Mouse (Mus musculus): ENCODE measurements around the gene Fcgr1. TPM values are rescaled to one million over a fixed set of nuclear protein-coding genes. Genes with fewer than 3 reads are reported as not detected.
"Not testable (repeated sequence)": the region's sequence is repeated elsewhere in the genome, so short reads cannot be mapped to it uniquely, and the experiment has no call there.

Gene Fcgr1
- polyA plus RNA-seq (2012; fragmentation: generic; extraction: Trizol), result 0.05 TPM

DNA sequence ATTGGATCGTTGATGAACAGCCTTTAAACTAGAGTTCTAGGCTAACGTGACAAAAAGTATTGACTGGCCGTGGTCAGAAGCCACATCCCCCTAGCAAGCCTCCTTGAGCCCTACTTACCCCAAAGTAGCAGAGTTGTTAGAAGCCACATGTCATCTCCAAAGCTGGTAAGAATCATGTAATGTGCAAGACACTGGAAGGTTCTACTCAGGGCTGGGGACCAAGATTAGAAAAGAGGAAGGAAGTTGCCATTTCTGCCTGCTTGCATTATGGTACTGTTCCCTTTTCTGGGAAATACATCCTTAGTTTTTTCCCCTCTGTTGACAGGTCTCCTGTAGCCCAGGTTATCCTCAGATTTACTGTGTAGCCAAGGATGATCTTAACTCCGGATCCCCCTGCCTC lies at the start of gene Fcgr1:
Fcgr1 (minus strand) TSS at position 183 of the 400 bp plus-strand sequence.
- no peak for TF ChIP-seq E2F4 (IDR thresholded peaks at IDR 0.05; ENCODE audit: insufficient read depth)
- TF ChIP-seq USF1 (IDR thresholded peaks at IDR 0.05; ENCODE audit: low read depth), result no peak
- TF ChIP-seq REST (IDR thresholded peaks at IDR 0.05; ENCODE audit: insufficient read depth, insufficient read length), result no peak
- TF ChIP-seq POLR2A (IDR thresholded peaks at IDR 0.05; ENCODE audit: insufficient read length, low read depth), result no peak
- TF ChIP-seq TCF3 (IDR thresholded peaks at IDR 0.05; ENCODE audit: insufficient read length, low read depth), result no peak
- no peak for TF ChIP-seq POLR2AphosphoS2 (IDR thresholded peaks at IDR 0.05; ENCODE audit: insufficient read length, low read depth)
- TF ChIP-seq TCF12 (IDR thresholded peaks at IDR 0.05; ENCODE audit: insufficient read depth, poor library complexity, severe bottlenecking), result no peak
- no peak for TF ChIP-seq MAX (IDR thresholded peaks at IDR 0.05; ENCODE audit: low read depth)
- no peak for TF ChIP-seq MYOD1 (IDR thresholded peaks at IDR 0.05; ENCODE audit: control insufficient read depth in 1 of 3, insufficient read length in 2 of 3, low read depth in 2 of 3)
- TF ChIP-seq SRF (IDR thresholded peaks at IDR 0.05; ENCODE audit: control insufficient read depth, insufficient read length, low read depth), result no peak
- no peak within 1 kb of the TSS for H3K4me3 ChIP-seq
- H3ac ChIP-seq (ENCODE audit: control insufficient read depth, insufficient read length), result no peak within 1 kb of the TSS
- no peaks in the 10 kb centered on the region for H3K36me3 ChIP-seq (ENCODE audit: control insufficient read depth, insufficient read depth)
- no peaks in the 10 kb centered on the region for H3K27me3 ChIP-seq (ENCODE audit: control insufficient read depth, insufficient read depth, insufficient read length)
- H3K79me2 ChIP-seq (ENCODE audit: control insufficient read depth, insufficient read depth), result no peaks in the 10 kb centered on the region
- H3K4me2 ChIP-seq (ENCODE audit: low read depth), result no peak within 1 kb of the TSS

DNA sequence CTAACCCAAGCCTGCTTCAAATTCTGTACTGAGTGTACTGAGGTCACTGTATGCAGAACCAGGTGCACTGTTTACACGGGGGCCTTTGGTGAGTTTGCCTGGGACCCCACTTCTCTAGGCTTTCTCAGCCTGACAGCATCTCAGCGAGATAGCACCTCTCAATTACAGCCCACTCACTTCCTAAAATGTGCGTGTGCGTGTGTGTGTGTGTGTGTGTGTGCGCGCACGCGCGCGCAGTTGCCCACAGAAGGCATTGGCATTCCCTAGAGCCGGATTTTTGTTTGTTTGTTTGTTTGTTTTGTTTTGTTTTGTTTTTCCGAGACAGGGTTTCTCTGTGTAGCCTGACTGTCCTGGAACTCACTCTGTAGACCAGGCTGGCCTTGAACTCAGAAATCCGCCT lies 48.9 kb upstream of the Fcgr1 start:
- H3K4me3 ChIP-seq; H3K4me2 ChIP-seq (ENCODE audit: low read depth); H3ac ChIP-seq (ENCODE audit: control insufficient read depth, insufficient read length); H3K36me3 ChIP-seq (ENCODE audit: control insufficient read depth, insufficient read depth); H3K79me2 ChIP-seq (ENCODE audit: control insufficient read depth, insufficient read depth): not testable (repeated sequence)
- H3K27me3 ChIP-seq (ENCODE audit: control insufficient read depth, insufficient read depth, insufficient read length), result peaks cover 12% of the 10 kb centered on the region

DNA sequence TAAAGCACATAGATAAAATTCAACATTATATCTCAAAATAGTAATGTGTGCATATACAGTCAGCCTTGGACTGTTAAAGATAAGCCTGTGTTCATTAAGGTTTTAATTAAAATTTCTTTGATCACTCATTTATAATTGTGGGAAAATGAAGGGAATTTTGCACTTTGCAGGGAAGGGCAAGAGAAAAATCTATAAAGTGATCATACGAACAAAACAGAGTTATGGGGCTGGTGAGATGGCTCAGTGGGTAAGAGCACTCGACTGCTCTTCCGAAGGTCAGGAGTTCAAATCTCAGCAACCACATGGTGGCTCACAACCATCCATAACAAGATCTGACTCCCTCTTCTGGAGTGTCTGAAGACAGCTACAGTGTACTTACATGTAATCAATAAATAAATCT lies 48.3 kb upstream of the Fcgr1 start:
- not testable (repeated sequence) for H3K36me3 ChIP-seq (ENCODE audit: control insufficient read depth, insufficient read depth); H3ac ChIP-seq (ENCODE audit: control insufficient read depth, insufficient read length); H3K79me2 ChIP-seq (ENCODE audit: control insufficient read depth, insufficient read depth); H3K4me2 ChIP-seq (ENCODE audit: low read depth); H3K4me3 ChIP-seq
- H3K27me3 ChIP-seq (ENCODE audit: control insufficient read depth, insufficient read depth, insufficient read length), result peaks cover 12% of the 10 kb centered on the region

DNA sequence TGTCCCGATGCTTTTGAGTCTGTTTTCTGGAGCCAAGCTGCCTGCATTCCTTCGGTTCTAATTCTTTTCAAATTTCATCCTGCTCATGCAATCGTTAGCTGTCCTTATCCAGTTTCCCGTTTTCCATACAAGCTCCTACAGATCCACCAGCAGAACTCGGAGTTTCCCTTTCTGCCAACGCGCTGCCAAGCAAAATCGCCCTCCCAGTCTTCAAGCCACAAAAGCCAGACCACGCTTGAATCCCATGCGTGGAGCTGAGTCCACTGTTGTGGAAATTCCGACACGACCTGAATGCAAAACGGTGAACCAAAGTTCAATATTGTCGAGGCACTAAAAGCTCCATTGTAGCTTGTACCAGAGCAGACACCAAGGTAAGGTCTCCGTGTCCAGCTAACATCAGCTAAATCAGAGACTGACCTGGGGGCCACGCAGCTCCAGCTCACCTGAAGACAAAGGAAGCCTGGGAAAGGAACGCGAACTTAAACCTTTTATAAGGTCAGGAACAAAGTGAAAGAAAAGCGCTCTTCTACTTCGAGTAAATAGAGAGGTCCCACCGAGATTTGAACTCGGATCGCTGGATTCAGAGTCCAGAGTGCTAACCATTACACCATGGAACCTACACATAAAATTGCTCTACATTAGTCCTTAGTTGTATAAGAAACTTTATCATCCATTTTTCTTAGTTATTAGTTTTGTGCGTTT lies 47.0 kb upstream of the Fcgr1 start:
- H3ac ChIP-seq (ENCODE audit: control insufficient read depth, insufficient read length), result no peak overlapping the region
- peak overlapping the region; percentile 61 for H3K4me2 ChIP-seq (ENCODE audit: low read depth)
- H3K36me3 ChIP-seq (ENCODE audit: control insufficient read depth, insufficient read depth), result no peaks in the 10 kb centered on the region
- no peak overlapping the region for H3K4me3 ChIP-seq
- H3K27me3 ChIP-seq (ENCODE audit: control insufficient read depth, insufficient read depth, insufficient read length), result peaks cover 12% of the 10 kb centered on the region
- TF ChIP-seq TCF12 (IDR thresholded peaks at IDR 0.05; ENCODE audit: insufficient read depth, poor library complexity, severe bottlenecking) (no peak), MYOD1 (IDR thresholded peaks at IDR 0.05; ENCODE audit: control insufficient read depth in 1 of 3, insufficient read length in 2 of 3, low read depth in 2 of 3) (no peak), E2F4 (IDR thresholded peaks at IDR 0.05; ENCODE audit: insufficient read depth) (no peak), USF1 (IDR thresholded peaks at IDR 0.05; ENCODE audit: low read depth) (no peak), SRF (IDR thresholded peaks at IDR 0.05; ENCODE audit: control insufficient read depth, insufficient read length, low read depth) (no peak), CEBPB (IDR thresholded peaks at IDR 0.05; ENCODE audit: insufficient read depth, poor library complexity, severe bottlenecking) (no peak), MAX (IDR thresholded peaks at IDR 0.05; ENCODE audit: low read depth) (no peak), POLR2A (IDR thresholded peaks at IDR 0.05; ENCODE audit: insufficient read length, low read depth) (no peak), TCF3 (IDR thresholded peaks at IDR 0.05; ENCODE audit: insufficient read length, low read depth) (no peak), REST (IDR thresholded peaks at IDR 0.05; ENCODE audit: insufficient read depth, insufficient read length) (no peak), MYOG (IDR thresholded peaks at IDR 0.05; ENCODE audit: control insufficient read depth in 1 of 3, insufficient read depth in 1 of 3, insufficient read length in 2 of 3, low read depth in 2 of 3) (no peak), POLR2AphosphoS2 (IDR thresholded peaks at IDR 0.05; ENCODE audit: insufficient read length, low read depth) (no peak)
- H3K79me2 ChIP-seq (ENCODE audit: control insufficient read depth, insufficient read depth), result no peaks in the 10 kb centered on the region

DNA sequence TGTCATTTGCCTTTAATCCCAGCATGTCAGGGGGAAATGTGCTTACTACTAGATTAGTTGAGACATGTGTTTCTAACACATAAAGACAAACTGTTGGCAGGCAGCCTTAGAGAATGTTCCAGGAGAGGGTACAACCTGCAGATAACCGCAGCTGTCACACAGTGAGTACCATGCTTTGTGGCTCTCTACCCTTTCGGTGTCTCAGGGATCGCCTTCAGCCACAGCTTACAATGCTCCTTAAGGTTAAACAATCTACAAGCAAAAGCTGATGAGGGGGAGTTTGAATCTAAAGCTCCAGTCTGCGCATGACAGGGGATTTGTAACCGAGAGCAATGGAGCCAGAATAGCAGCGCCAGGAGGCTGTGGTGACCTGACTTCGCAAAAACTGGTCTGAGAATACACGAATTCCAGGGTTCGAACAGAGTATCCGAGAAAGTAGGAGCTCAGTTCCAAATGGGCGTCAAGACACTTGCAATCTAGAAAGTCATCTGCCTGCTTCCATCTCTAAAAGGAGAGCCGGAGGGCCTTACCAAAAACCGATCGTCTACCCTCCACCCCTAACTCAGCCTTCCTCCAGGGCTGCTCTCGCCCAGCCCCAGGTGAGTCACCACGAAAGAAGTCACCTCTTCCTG lies 45.2 kb upstream of the Fcgr1 start:
- Histone ChIP-seq H3K27me3 (ENCODE audit: control insufficient read depth, insufficient read depth, insufficient read length) (peaks cover 4% of the 10 kb centered on the region), H3ac (ENCODE audit: control insufficient read depth, insufficient read length) (no peak overlapping the region), H3K4me2 (ENCODE audit: low read depth) (no peak overlapping the region), H3K4me3 (no peak overlapping the region), H3K36me3 (ENCODE audit: control insufficient read depth, insufficient read depth) (no peaks in the 10 kb centered on the region), H3K79me2 (ENCODE audit: control insufficient read depth, insufficient read depth) (no peaks in the 10 kb centered on the region)
- TF ChIP-seq SRF (IDR thresholded peaks at IDR 0.05; ENCODE audit: control insufficient read depth, insufficient read length, low read depth), result no peak
- no peak for TF ChIP-seq MAX (IDR thresholded peaks at IDR 0.05; ENCODE audit: low read depth)
- no peak for TF ChIP-seq POLR2A (IDR thresholded peaks at IDR 0.05; ENCODE audit: insufficient read length, low read depth)
- no peak for TF ChIP-seq TCF3 (IDR thresholded peaks at IDR 0.05; ENCODE audit: insufficient read length, low read depth)
- no peak for TF ChIP-seq REST (IDR thresholded peaks at IDR 0.05; ENCODE audit: insufficient read depth, insufficient read length)
- no peak for TF ChIP-seq POLR2AphosphoS2 (IDR thresholded peaks at IDR 0.05; ENCODE audit: insufficient read length, low read depth)
- no peak for TF ChIP-seq E2F4 (IDR thresholded peaks at IDR 0.05; ENCODE audit: insufficient read depth)
- no peak for TF ChIP-seq USF1 (IDR thresholded peaks at IDR 0.05; ENCODE audit: low read depth)
- no peak for TF ChIP-seq MYOD1 (IDR thresholded peaks at IDR 0.05; ENCODE audit: control insufficient read depth in 1 of 3, insufficient read length in 2 of 3, low read depth in 2 of 3)
- no peak for TF ChIP-seq TCF12 (IDR thresholded peaks at IDR 0.05; ENCODE audit: insufficient read depth, poor library complexity, severe bottlenecking)
- no peak for TF ChIP-seq CEBPB (IDR thresholded peaks at IDR 0.05; ENCODE audit: insufficient read depth, poor library complexity, severe bottlenecking)
- TF ChIP-seq MYOG (IDR thresholded peaks at IDR 0.05; ENCODE audit: control insufficient read depth in 1 of 3, insufficient read depth in 1 of 3, insufficient read length in 2 of 3, low read depth in 2 of 3), result no peak
